Mouse (Mus musculus) c-Kit-positive CD71-positive TER-119-positive erythroid progenitor cells, embryonic 14.5 days (primary cell): ENCODE results near the gene Rdh16f1.
"Not testable (repeated sequence)": the region's sequence is repeated elsewhere in the genome, so short reads cannot be mapped to it uniquely, and the experiment has no call there.

Source experiments
- DNase-seq: peaks from one replicate; pipeline ENCODE4 v3.0.0-alpha.2; 2013; ENCODE audit warnings: low spot score

The Rdh16f1 gene

GRCm38 (mm10) chr10:127748847-127749612 lies 10.6 kb upstream of the Rdh16f1 start:
- DNase-seq: no peak

- no peak for DNase-seq
Measured at GRCm38 (mm10) chr10:127750136-127750777, 9.3 kb upstream of the Rdh16f1 start.

- no peak for DNase-seq
Measured at GRCm38 (mm10) chr10:127751548-127751947, 8.0 kb upstream of the Rdh16f1 start, which contains the start of gene Gpr182. Gene Gpr182 (minus strand): TSS chr10:127751732.

- DNase-seq: no peak
Measured at GRCm38 (mm10) chr10:127754566-127755166, 4.9 kb upstream of the Rdh16f1 start.

GRCm38 (mm10) chr10:127755246-127755645 lies 4.3 kb upstream of the Rdh16f1 start:
- no peak for DNase-seq

GRCm38 (mm10) chr10:127755770-127756468 lies 3.7 kb upstream of the Rdh16f1 start:
- DNase-seq: no peak

- DNase-seq: not testable (repeated sequence)
Measured at GRCm38 (mm10) chr10:127762926-127763325, 3.3 kb downstream of the Rdh16f1 start.

GRCm38 (mm10) chr10:127763914-127764680 lies 4.5 kb downstream of the Rdh16f1 start:
- DNase-seq: no peak

- DNase-seq: no peak
Measured at GRCm38 (mm10) chr10:127766564-127766963, 7.0 kb downstream of the Rdh16f1 start.

GRCm38 (mm10) chr10:127776011-127776410 lies 16.4 kb downstream of the Rdh16f1 start, which contains the start of gene Rdh9:
Gene Rdh9 (plus strand): TSS chr10:127776386.
- no peak for DNase-seq

- DNase-seq: not testable (repeated sequence)
Measured at GRCm38 (mm10) chr10:127782321-127782720, 22.7 kb downstream of the Rdh16f1 start.

- DNase-seq: not testable (repeated sequence)
Measured at GRCm38 (mm10) chr10:127785411-127785810, 25.8 kb downstream of the Rdh16f1 start.

- no peak for DNase-seq
Measured at GRCm38 (mm10) chr10:127799295-127799694, 39.7 kb downstream of the Rdh16f1 start.

- no peak for DNase-seq
Measured at GRCm38 (mm10) chr10:127800891-127801290, 41.3 kb downstream of the Rdh16f1 start, which contains the start of gene Rdh16. Gene Rdh16 (plus strand): TSS chr10:127801152.

GRCm38 (mm10) chr10:127801612-127802011 lies 42.0 kb downstream of the Rdh16f1 start:
- no peak for DNase-seq

GRCm38 (mm10) chr10:127802236-127802635 lies 42.6 kb downstream of the Rdh16f1 start:
- no peak for DNase-seq

GRCm38 (mm10) chr10:127804416-127804815 lies 44.8 kb downstream of the Rdh16f1 start:
- no peak for DNase-seq

GRCm38 (mm10) chr10:127815888-127816287 lies 56.3 kb downstream of the Rdh16f1 start:
- no peak for DNase-seq

- not testable (repeated sequence) for DNase-seq
Measured at GRCm38 (mm10) chr10:127817268-127817910, 57.8 kb downstream of the Rdh16f1 start.

- DNase-seq: not testable (repeated sequence)
Measured at GRCm38 (mm10) chr10:127821806-127822205, 62.2 kb downstream of the Rdh16f1 start.

- no peak for DNase-seq
Measured at GRCm38 (mm10) chr10:127825386-127825785, 65.8 kb downstream of the Rdh16f1 start.
